37 mouse cellular contexts compared by ENCODE assay signal in the genomic region with DNA sequence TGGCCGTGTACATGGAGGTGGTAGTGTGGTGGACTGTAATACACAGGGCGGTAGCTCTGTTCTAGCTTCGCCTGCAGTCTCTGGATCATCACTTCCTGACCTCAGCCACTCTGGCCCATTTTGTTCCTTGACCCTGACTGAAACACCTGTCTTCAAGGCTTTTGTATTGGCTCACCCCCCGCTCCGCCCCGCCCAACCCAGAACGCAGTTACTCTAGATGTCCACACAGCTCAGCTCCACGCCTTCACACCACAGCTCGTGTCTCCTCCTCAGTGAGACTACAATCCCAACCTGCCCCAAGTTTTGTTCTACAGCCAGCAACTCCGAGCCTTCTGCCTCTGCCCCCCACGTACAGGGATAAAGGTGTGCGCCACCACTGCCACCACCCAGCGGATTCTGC. TPM values are rescaled to one million over a fixed set of nuclear protein-coding genes. Genes with fewer than 3 reads are reported as not detected.
"Had no signal": no experiment of that assay in that cellular context is flagged by ENCODE, and none has a peak within 500 bp of the region (broad histone marks: within the 10 kb centered on the region; RNA-seq: fewer than 3 reads in every experiment).

No protein-coding gene starts in this region.

- H3K4me3 ChIP-seq: embryonic facial prominence, embryonic 10.5 days; embryonic facial prominence, embryonic 12.5 days; embryonic facial prominence, embryonic 13.5 days; embryonic facial prominence, embryonic 15.5 days; erythroblast, embryonic 14.5 days; forebrain, embryonic 10.5 days; forebrain, embryonic 13.5 days; forebrain, embryonic 15.5 days; gastrocnemius, adult 2 months; heart, adult 2 months; heart, embryonic 10.5 days had no signal

- H3K9ac ChIP-seq: embryonic facial prominence, embryonic 12.5 days; embryonic facial prominence, embryonic 13.5 days; embryonic facial prominence, embryonic 15.5 days; forebrain, embryonic 15.5 days; forebrain, postnatal 0 days had no signal

- H3K9me3 ChIP-seq: embryonic facial prominence, embryonic 10.5 days; embryonic facial prominence, embryonic 12.5 days; embryonic facial prominence, embryonic 13.5 days; embryonic facial prominence, embryonic 15.5 days; forebrain, embryonic 10.5 days; forebrain, embryonic 13.5 days; forebrain, embryonic 15.5 days; heart, embryonic 10.5 days had no signal

- H3K27ac ChIP-seq: embryonic facial prominence, embryonic 10.5 days; embryonic facial prominence, embryonic 12.5 days; embryonic facial prominence, embryonic 13.5 days; embryonic facial prominence, embryonic 15.5 days; forebrain, embryonic 10.5 days; forebrain, embryonic 13.5 days; forebrain, embryonic 15.5 days; gastrocnemius, adult 2 months; heart, adult 2 months; heart, embryonic 10.5 days had no signal

- H3K27me3 ChIP-seq: embryonic facial prominence, embryonic 12.5 days; embryonic facial prominence, embryonic 13.5 days; embryonic facial prominence, embryonic 15.5 days; forebrain, embryonic 13.5 days; forebrain, embryonic 15.5 days had no signal

- DNase-seq: cerebellum, adult 9-11 months; cerebellum, postnatal 10 days; cerebellum, postnatal 14 days; cerebellum, postnatal 25 days; cerebellum, postnatal 36 days; embryo, embryonic 11 days; forebrain, postnatal 0 days; gastrocnemius, adult 2 months; gastrocnemius, postnatal 10 days; gastrocnemius, postnatal 14 days; gastrocnemius, postnatal 25 days; gastrocnemius, postnatal 36 days; heart, adult 18-20 months; heart, adult 2 months had no signal

- H3K4me2 ChIP-seq: embryonic facial prominence, embryonic 12.5 days; embryonic facial prominence, embryonic 13.5 days; embryonic facial prominence, embryonic 15.5 days; forebrain, embryonic 13.5 days; forebrain, embryonic 15.5 days had no signal

- ATAC-seq: forebrain, embryonic 13.5 days; forebrain, embryonic 14.5 days; forebrain, embryonic 15.5 days; forebrain, embryonic 16.5 days; forebrain, postnatal 0 days had no signal

RNA-seq across cellular contexts. Expression of a gene that starts 4.1 kb away (rescaled TPM):
- total RNA-seq: gastrocnemius, adult 18-20 months; gastrocnemius, adult 2 months; gastrocnemius, adult 8-10 months; heart, adult 2 months had no signal

RNA-seq across cellular contexts. Expression of a gene that starts 5.4 kb away (rescaled TPM):
- total RNA-seq: forebrain, postnatal 0 days; gastrocnemius, adult 18-20 months; gastrocnemius, adult 2 months; gastrocnemius, adult 8-10 months; gastrocnemius, postnatal 14 days; gastrocnemius, postnatal 25 days; gastrocnemius, postnatal 36 days; heart, adult 18-20 months; heart, adult 2 months; heart, adult 8-10 months had no signal
- polyA plus RNA-seq: cortical plate, adult 2 months; embryonic facial prominence, embryonic 11.5 days; embryonic facial prominence, embryonic 14.5 days; embryonic facial prominence, embryonic 15.5 days; forebrain, embryonic 14.5 days; forebrain, embryonic 16.5 days; forebrain, postnatal 0 days; frontal cortex, adult 2 months; gonadal fat pad, adult 2 months; heart, adult 2 months had no signal

RNA-seq across cellular contexts. Expression of a gene that starts 6.8 kb away (rescaled TPM):
- total RNA-seq: common myeloid progenitor, adult 5-6 weeks; forebrain, postnatal 0 days; gastrocnemius, adult 18-20 months; gastrocnemius, adult 2 months; gastrocnemius, adult 8-10 months; gastrocnemius, postnatal 10 days; gastrocnemius, postnatal 14 days; gastrocnemius, postnatal 25 days; gastrocnemius, postnatal 36 days; granulocyte monocyte progenitor cell, adult 5-6 weeks; heart, adult 2 months; heart, adult 8-10 months had no signal
- polyA plus RNA-seq: embryonic facial prominence, embryonic 11.5 days; erythroblast, embryonic 14.5 days; heart, adult 2 months had no signal

RNA-seq across cellular contexts. Expression of a gene that starts 9.0 kb away (rescaled TPM):
- total RNA-seq: common myeloid progenitor, adult 5-6 weeks; forebrain, postnatal 0 days; gastrocnemius, adult 18-20 months; gastrocnemius, adult 2 months; gastrocnemius, adult 8-10 months; gastrocnemius, postnatal 10 days; gastrocnemius, postnatal 14 days; gastrocnemius, postnatal 25 days; gastrocnemius, postnatal 36 days; gastrocnemius, postnatal 4 days; granulocyte monocyte progenitor cell, adult 5-6 weeks; heart, adult 18-20 months; heart, adult 2 months; heart, adult 8-10 months had no signal
- polyA plus RNA-seq: cortical plate, adult 2 months; embryonic facial prominence, embryonic 10.5 days; embryonic facial prominence, embryonic 11.5 days; embryonic facial prominence, embryonic 12.5 days; embryonic facial prominence, embryonic 13.5 days; embryonic facial prominence, embryonic 14.5 days; embryonic facial prominence, embryonic 15.5 days; erythroblast, embryonic 14.5 days; forebrain, embryonic 10.5 days; forebrain, embryonic 11.5 days; forebrain, embryonic 13.5 days; forebrain, embryonic 14.5 days; forebrain, embryonic 15.5 days; forebrain, embryonic 16.5 days; forebrain, postnatal 0 days; frontal cortex, adult 2 months; gonadal fat pad, adult 2 months; heart, adult 2 months; heart, embryonic 10.5 days had no signal
